Mouse (Mus musculus) testis, adult 2 months (tissue): ENCODE results near the gene Slc4a4.

ENCODE experiments used
- CTCF ChIP-seq: fragments of 200-500 bp; IDR thresholded peaks from 2 replicates; pipeline ENCODE4 v1.5.1; 2012; ENCODE audit warnings: low read depth, mild to moderate bottlenecking, inconsistent platforms, low read length, moderate library complexity; ENCODE audit not compliant: control insufficient read depth, insufficient read depth, insufficient replicate concordance
- POLR2A ChIP-seq: fragments of 200-500 bp; IDR thresholded peaks from 2 replicates; pipeline ENCODE4 v1.6.1; 2012; ENCODE audit warnings: low read depth, mild to moderate bottlenecking, inconsistent platforms, low read length, moderate library complexity; ENCODE audit not compliant: control insufficient read depth

- no peak for TF ChIP-seq CTCF
- TF ChIP-seq POLR2A: no peak
These were observed 2.7 kb downstream of the Slc4a4 start for GRCm38 (mm10) chr5:88889326-88889725.
